Mouse (Mus musculus) thymus, postnatal 14 days (tissue): Measurements from ENCODE around the gene Mapk8ip1.
A peak's percentile ranks its signal among the peaks of the same experiment; 100 is the strongest.

Source experiments
- DNase-seq: peaks from one replicate; pipeline ENCODE4 v3.0.0; 2021

Mapk8ip1 gene

GRCm38 (mm10) chr2:92401091-92401561 is at the start of gene Mapk8ip1:
Gene Mapk8ip1 (minus strand): TSS chr2:92401263.
- DNase-seq: no peak

DNA sequence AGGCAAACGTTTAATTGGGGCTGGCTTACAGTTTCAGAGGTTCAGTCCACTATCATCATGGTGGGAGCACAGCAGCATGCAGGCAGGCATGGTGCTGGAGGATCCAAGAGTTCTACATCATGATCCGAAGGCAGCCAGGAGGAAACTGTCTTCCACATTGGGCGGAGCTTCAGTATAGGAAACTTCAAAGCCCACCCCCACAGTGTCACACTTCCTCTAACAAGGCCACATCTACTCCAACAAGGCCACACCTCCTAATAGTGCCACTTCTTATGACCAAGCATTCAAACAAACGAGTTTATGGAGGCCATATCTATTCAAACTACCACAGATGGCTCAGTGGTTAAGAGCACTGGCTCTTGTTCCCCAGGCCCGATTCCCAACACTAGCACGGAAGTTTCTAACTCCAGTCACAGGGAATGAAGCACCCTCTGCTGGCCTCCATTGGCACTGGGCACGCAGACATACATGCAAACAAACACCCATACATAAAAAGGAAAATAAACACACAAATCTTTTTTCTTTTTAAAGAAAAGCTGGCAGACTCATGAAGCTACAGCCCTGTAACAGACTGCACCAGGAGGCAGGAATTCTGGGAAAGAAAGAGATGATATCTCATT is 46.2 kb upstream of the Mapk8ip1 start:
- no peak for DNase-seq

DNA sequence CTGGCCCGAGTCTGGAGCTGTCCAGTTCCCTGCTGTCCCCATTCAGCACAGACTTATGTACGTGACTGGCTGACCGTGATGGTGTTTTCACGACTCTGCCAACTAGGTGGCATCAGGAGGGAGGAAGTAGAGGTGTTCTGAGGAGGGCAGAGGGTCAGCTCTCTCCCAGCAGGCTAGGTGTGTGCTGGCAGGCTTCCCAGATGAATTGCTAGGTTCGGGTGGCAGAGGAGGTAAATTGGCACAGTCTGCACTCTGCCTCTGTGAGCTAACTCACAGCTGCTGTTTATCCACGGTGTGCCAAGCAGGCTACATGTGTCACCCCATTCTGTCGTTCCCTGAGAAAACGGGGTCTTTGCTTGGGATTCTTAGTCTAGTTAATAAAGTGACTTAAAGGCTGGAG is 45.6 kb upstream of the Mapk8ip1 start:
- DNase-seq: no peak

DNA sequence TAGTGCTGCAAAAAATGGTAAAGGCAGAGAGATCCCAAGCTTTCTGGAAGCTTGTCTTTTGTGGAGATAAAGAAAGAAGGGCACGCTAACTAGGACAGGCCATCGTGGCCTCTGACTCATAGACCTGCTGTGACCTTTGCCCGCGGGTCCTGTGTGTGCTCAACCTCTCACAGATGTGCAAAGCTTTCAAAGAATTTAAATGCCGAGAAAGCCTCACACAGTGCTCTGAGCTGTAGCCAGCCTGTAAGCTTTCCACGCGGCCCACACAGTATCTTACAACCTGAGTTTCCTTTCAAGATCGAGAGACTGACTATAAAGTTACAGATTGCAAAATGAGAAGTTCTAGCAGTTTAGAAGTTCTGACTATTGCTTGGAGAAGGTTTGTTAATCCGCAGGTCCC is 44.8 kb upstream of the Mapk8ip1 start:
- no peak for DNase-seq

DNA sequence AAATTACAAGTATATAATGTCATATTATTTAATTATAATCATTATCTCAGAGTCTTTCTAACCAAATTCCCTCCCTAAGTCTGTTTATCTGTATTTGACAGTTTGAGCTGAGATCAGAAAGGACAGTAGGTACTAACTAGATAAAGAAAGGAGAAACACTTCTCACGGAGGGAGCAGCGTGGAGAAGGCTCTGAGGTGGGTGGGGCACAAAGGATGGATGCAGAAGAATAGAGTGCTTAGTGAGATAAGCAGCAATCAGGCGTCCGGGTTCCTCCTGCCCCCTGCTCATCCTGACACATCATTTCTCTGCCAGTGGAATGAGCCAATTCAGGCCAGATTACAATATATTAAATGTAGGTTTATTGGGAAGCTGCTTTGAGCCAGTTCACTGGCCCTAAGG is 43.3 kb upstream of the Mapk8ip1 start:
- no peak for DNase-seq

DNA sequence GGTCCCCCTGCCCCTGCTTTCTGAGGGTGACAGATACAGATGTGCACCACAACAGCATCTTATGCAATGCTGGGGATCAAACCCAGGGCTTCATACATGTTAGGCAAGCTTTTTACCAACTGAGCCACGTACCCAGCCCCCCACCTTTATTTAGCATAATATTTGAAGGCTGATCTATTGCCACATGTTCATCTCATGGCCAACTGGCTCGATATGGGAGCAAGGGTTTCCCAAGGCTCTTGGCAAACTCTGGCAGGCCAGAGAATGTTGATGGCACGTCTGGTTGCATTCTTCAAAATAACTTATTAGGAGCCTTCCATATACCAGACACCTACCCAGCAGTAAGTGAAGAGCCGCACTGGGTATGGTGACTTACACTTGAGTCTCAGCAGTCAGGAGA is 42.2 kb upstream of the Mapk8ip1 start:
- no peak for DNase-seq

GRCm38 (mm10) chr2:92442419-92443001 is 41.4 kb upstream of the Mapk8ip1 start:
- peak; percentile 50 for DNase-seq

DNA sequence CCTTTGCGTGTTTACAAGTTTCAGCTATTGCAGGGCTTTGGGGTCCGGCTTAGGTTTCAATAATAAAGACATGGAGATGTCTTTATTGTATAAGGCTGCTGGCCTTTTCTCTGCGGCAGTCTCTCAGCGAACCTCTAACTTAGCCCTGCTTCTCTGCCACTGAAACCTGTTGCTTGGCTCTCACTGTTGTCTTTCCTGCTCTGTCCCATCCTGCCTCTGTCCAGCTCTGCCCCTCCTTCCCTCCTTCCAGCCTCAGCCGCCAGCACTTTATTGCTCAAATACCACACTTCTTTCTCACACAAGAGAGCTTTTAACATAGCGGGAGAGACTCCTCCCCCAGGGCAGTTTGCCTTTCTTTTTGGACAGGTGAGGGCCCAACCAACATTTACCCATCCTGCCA is 39.4 kb upstream of the Mapk8ip1 start:
- no peak for DNase-seq

DNA sequence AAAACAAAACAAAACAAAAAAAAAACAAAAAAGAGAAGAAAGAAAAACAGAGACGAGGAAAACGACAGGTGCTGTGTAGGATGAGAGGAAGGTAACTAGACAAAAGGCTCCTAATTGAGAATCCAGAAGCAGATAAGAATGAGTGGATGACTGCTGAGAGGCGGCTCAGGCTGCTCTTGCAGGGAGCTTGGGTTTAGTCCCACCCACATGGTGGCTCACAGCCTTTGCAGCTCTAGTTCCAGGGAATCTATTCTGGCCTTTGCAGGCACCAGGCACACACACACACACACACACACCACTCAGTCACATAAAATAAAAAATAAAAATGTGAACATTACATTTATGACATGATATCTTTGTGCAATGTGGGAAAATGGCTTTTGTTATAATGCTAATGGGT is 37.5 kb upstream of the Mapk8ip1 start:
- DNase-seq: no peak

- DNase-seq: peak; percentile 71
These were observed 36.8 kb upstream of the Mapk8ip1 start for GRCm38 (mm10) chr2:92437875-92438274.

- DNase-seq: no peak
These were observed 36.3 kb upstream of the Mapk8ip1 start for GRCm38 (mm10) chr2:92437366-92437765.

GRCm38 (mm10) chr2:92435023-92435422 is 34.0 kb upstream of the Mapk8ip1 start:
- no peak for DNase-seq

GRCm38 (mm10) chr2:92434375-92434745 is 33.3 kb upstream of the Mapk8ip1 start:
- no peak for DNase-seq

DNA sequence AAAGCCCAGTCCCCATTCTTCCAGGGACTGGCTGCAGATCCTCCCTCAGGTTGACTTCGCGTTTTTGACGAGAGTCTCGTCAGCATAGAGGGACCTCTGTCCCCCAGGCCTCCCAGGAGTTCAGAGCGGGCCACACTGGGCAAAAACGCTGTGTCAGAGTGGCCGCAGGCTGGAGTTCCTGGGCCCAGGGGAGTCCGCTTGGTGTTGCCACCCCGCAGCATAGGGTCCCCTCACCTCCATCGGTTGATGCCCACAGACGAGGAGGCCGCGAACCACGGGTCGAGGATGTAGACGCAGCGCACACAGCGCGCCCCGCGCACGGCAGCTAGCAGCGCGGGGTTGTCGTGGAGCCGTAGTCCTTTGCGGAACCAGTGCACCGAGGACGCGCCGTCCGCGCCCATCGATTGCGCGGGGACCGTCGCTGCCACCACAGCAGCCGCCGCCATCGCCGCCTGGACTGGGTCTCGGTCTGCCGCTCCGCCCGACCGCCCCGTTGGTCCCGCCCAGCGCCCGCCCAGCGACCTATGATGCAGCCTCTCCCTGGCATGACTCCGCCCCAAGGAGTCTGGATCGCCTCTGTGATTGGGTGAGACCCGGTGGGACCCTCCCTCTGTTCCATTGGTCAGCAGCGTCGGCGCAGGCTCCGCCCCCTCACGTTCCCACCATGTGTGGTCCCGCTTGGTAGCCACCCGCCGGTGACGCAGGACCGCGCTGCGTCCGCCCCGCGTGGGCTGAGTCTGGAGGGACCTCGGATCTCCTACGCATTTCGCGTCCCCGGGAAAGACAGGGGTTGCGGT is 32.7 kb upstream of the Mapk8ip1 start, which contains the start of gene Cry2:
Gene Cry2, minus strand, starts transcription at position 466 of the 797 bp plus-strand sequence.
- peak; percentile 98 for DNase-seq

DNA sequence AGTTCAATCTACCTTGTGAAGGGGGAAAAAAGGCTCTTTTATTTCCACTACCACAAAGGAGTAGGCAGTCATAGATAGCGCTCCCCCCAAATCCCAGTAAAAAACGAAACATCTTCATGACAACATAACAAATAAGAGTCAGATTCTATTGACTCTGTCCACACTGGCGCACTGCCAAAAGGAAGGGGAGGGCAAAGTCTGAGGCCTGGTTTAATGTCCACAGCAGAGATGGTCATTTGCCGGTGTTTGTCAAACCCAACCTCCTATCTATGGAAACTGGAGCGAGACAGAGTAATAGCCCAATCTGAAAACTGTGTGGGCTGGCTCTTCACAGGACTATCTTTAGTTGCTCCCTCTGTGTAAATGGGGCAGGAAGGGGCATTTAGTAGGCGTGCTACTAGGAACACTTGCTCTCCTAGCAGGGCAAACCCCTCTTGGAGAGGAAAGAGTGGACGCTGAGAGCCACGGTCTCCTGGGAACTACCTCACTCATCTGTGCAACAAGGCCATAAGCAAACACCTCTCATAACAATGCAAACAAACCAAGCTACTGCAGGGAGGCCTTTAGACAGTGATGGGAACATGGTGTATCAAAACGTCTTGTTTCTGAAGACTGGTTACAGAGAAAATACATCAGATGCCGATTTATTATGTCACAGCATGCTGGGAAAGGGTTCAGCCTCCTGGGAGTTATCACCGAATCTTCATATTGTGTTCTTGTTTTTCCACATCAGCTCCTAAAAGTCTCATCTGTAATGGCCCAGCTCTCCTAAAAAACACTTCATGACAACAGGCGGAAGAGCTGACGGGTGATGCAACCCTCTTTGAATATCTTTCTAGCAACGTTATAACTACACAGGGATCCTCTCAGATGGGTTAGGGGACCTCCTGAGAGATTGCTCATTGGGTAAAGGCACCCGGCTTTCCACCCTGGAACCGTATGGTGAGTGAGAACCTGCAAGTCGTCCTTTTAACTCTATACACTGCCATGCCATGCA is 31.5 kb upstream of the Mapk8ip1 start:
- DNase-seq: no peak

GRCm38 (mm10) chr2:92431611-92432179 is 30.6 kb upstream of the Mapk8ip1 start:
- DNase-seq: no peak

GRCm38 (mm10) chr2:92430723-92431541 is 29.9 kb upstream of the Mapk8ip1 start:
- DNase-seq: peak; percentile 26

GRCm38 (mm10) chr2:92430089-92430488 is 29.0 kb upstream of the Mapk8ip1 start:
- no peak for DNase-seq

GRCm38 (mm10) chr2:92427882-92428281 is 26.8 kb upstream of the Mapk8ip1 start:
- DNase-seq: no peak

- no peak for DNase-seq
These were observed 25.4 kb upstream of the Mapk8ip1 start for GRCm38 (mm10) chr2:92426426-92426825.

- no peak for DNase-seq
These were observed 24.3 kb upstream of the Mapk8ip1 start for GRCm38 (mm10) chr2:92425366-92425765.
